ENCODE assay signal across 8 mouse cellular contexts in genomic region chr11:32925421-32926271, GRCm38 (mm10).
DNase-seq lines count a peak whose midpoint lies in the region; ATAC-seq and TF ChIP-seq lines count a peak whose summit lies in the region.

No protein-coding gene starts in this region.

- DNase-seq in embryonic facial prominence, embryonic 14.5 days (ENCODE audit: low spot score), result peak; percentile 91
- peak; percentile 23 for DNase-seq in kidney, postnatal 14 days
- peak; percentile 95 for DNase-seq in midbrain, embryonic 11.5 days (ENCODE audit: low spot score, missing footprints)
- DNase-seq in natural killer cell, adult 2 months (ENCODE audit: low spot score in 2 of 2), result no peak
- no peak for DNase-seq in frontal cortex, adult 2 months (ENCODE audit: extremely low spot score in 1 of 2, low spot score in 1 of 2)

- WGBS in embryonic facial prominence, embryonic 14.5 days, result 2% methylated on average over 32 of the region's 33 CpGs
- 6% methylated on average over 33 of the region's 33 CpGs for WGBS in heart, embryonic 13.5 days
- WGBS in midbrain, embryonic 11.5 days, result 5% methylated on average over 33 of the region's 33 CpGs

- peak overlapping the region; percentile 84 for H3K27ac ChIP-seq in embryonic facial prominence, embryonic 14.5 days (replicated peaks; ENCODE audit: low read depth, low read length)
- peak overlapping the region; percentile 88 for H3K27ac ChIP-seq in heart, embryonic 13.5 days (replicated peaks)
- H3K27ac ChIP-seq in midbrain, embryonic 11.5 days (ENCODE audit: low read depth, low read length), result no peak overlapping the region

- peak overlapping the region; percentile 74 for H3K4me3 ChIP-seq in E14TG2a.4 (replicated peaks; ENCODE audit: low read length)
- H3K4me3 ChIP-seq in embryonic facial prominence, embryonic 14.5 days (ENCODE audit: low read depth, low read length), result peak overlapping the region; percentile 24
- peak overlapping the region; percentile 39 for H3K4me3 ChIP-seq in heart, embryonic 13.5 days
- peak overlapping the region; percentile 13; the same call in 1 of the 2 replicates for H3K4me3 ChIP-seq in midbrain, embryonic 11.5 days (ENCODE audit: low read depth, low read length)

- H3K27me3 ChIP-seq in E14TG2a.4 (ENCODE audit: insufficient read depth, low read length), result peaks cover 49% of the 10 kb centered on the region
- 0 out of 2 replicates have a peak, but pooled peaks cover 7% of the 10 kb centered on the region for H3K27me3 ChIP-seq in embryonic facial prominence, embryonic 14.5 days (replicated peaks; ENCODE audit: control insufficient read depth, insufficient read depth, low read length)
- H3K27me3 ChIP-seq in heart, embryonic 13.5 days (replicated peaks), result peaks cover 12% of the 10 kb centered on the region
- H3K27me3 ChIP-seq in midbrain, embryonic 11.5 days (ENCODE audit: control insufficient read depth, insufficient read depth, low read length), result peaks cover 2% of the 10 kb centered on the region; the same call in 1 of the 2 replicates

- peaks cover 14% of the 10 kb centered on the region; the same call in 1 of the 2 replicates for H3K4me1 ChIP-seq in E14TG2a.4 (replicated peaks; ENCODE audit: low read depth, low read length)
- H3K4me1 ChIP-seq in embryonic facial prominence, embryonic 14.5 days (ENCODE audit: control insufficient read depth, insufficient read depth, low read length), result peaks cover 45% of the 10 kb centered on the region
- peaks cover 30% of the 10 kb centered on the region for H3K4me1 ChIP-seq in heart, embryonic 13.5 days
- H3K4me1 ChIP-seq in midbrain, embryonic 11.5 days (ENCODE audit: control insufficient read depth, insufficient read depth, low read length), result peaks cover 4% of the 10 kb centered on the region; the same call in 1 of the 2 replicates

- TF ChIP-seq CTCF in E14TG2a.4 (conservative IDR thresholded peaks at IDR 0.05; ENCODE audit: low read length), result no peak

- H3K36me3 ChIP-seq in E14TG2a.4 (ENCODE audit: insufficient read depth, low read length), result no peaks in the 10 kb centered on the region
- H3K36me3 ChIP-seq in embryonic facial prominence, embryonic 14.5 days (ENCODE audit: control insufficient read depth, insufficient read depth, low read length), result no peaks in the 10 kb centered on the region
- H3K36me3 ChIP-seq in heart, embryonic 13.5 days, result no peaks in the 10 kb centered on the region
- no peaks in the 10 kb centered on the region for H3K36me3 ChIP-seq in midbrain, embryonic 11.5 days (ENCODE audit: control insufficient read depth, insufficient read depth, low read length)

- H3K9ac ChIP-seq in embryonic facial prominence, embryonic 14.5 days (ENCODE audit: low read depth, low read length), result peak overlapping the region; percentile 45
- H3K9ac ChIP-seq in heart, embryonic 13.5 days, result peak overlapping the region; percentile 74
- peak overlapping the region; percentile 17; the same call in 1 of the 2 replicates for H3K9ac ChIP-seq in midbrain, embryonic 11.5 days (ENCODE audit: low read length)

- peaks cover 15% of the 10 kb centered on the region for H3K9me3 ChIP-seq in E14TG2a.4 (ENCODE audit: low read length)
- 0 out of 2 replicates have a peak, but pooled peaks cover 3% of the 10 kb centered on the region for H3K9me3 ChIP-seq in embryonic facial prominence, embryonic 14.5 days (ENCODE audit: control insufficient read depth, low read length)
- H3K9me3 ChIP-seq in heart, embryonic 13.5 days, result no peaks in the 10 kb centered on the region
- no peaks in the 10 kb centered on the region for H3K9me3 ChIP-seq in midbrain, embryonic 11.5 days (ENCODE audit: control insufficient read depth, low read length)

- H3K4me2 ChIP-seq in embryonic facial prominence, embryonic 14.5 days (ENCODE audit: low read depth, low read length), result peak overlapping the region; percentile 54
- peak overlapping the region; percentile 65 for H3K4me2 ChIP-seq in heart, embryonic 13.5 days
- H3K4me2 ChIP-seq in midbrain, embryonic 11.5 days, result peak overlapping the region; percentile 35

- peak; percentile 93 for ATAC-seq in embryonic facial prominence, embryonic 14.5 days (ENCODE audit: low read depth)
- ATAC-seq in heart, embryonic 13.5 days (ENCODE audit: extremely low read depth, insufficient number of reproducible peaks, low FRiP score, low TSS enrichment), result peak; percentile 62; the same call in 1 of the 2 replicates
- ATAC-seq in midbrain, embryonic 11.5 days (ENCODE audit: low FRiP score), result peak; percentile 62
- ATAC-seq in megakaryocyte, adult 5-6 weeks (ENCODE audit: poor library complexity, severe bottlenecking), result no peak

Comparison
In these comparisons a context has a peak if more than half of its experiments do, and no peak if none do; other contexts are left out.
1. H3K4me3 ChIP-seq: peak in every context shown above with its lines; median percentile 74 in E14TG2a.4; 39 in heart, embryonic 13.5 days; 24 in embryonic facial prominence, embryonic 14.5 days; 13 in midbrain, embryonic 11.5 days.
2. DNase-seq: peak in embryonic facial prominence, embryonic 14.5 days (single experiment), kidney, postnatal 14 days (single experiment) and midbrain, embryonic 11.5 days (single experiment); none in natural killer cell, adult 2 months (0 of 2) and frontal cortex, adult 2 months (0 of 2).
3. H3K9ac ChIP-seq: peak in every context shown above with its lines; median percentile 74 in heart, embryonic 13.5 days; 45 in embryonic facial prominence, embryonic 14.5 days; 17 in midbrain, embryonic 11.5 days.
4. Peak in every context shown above with its lines, with median percentiles within 50 percentile points of each other: H3K4me2 ChIP-seq.